Mouse (Mus musculus) C2C12 (cell line): ENCODE results near the gene Slamf9.

ENCODE experiments used
- CEBPB ChIP-seq: IDR thresholded peaks from one replicate; pipeline ENCODE4 v1.6.1; 2011; ENCODE audit warnings: low read depth, mild to moderate bottlenecking, control low read depth, moderate library complexity
- CTCF ChIP-seq: IDR thresholded peaks from one replicate; pipeline ENCODE4 v1.5.1; 2011; ENCODE audit not compliant: control insufficient read depth, insufficient read depth, insufficient read length
- MAX ChIP-seq: IDR thresholded peaks from one replicate; pipeline ENCODE4 v1.6.1; 2011; ENCODE audit warnings: mild to moderate bottlenecking, control low read depth
- MYOD1 ChIP-seq: IDR thresholded peaks from one replicate; pipeline ENCODE4 v1.6.1; 2011; ENCODE audit warnings: low read depth; ENCODE audit not compliant: control insufficient read depth, insufficient read length
- MYOG ChIP-seq: IDR thresholded peaks from one replicate; pipeline ENCODE4 v1.6.1; 2011; ENCODE audit not compliant: control insufficient read depth, insufficient read length; ENCODE audit errors: extremely low read depth
- USF1 ChIP-seq: IDR thresholded peaks from one replicate; pipeline ENCODE4 v1.6.1; 2011; ENCODE audit warnings: low read depth, mild to moderate bottlenecking, control low read depth, moderate library complexity

GRCm38 (mm10) chr1:172488831-172489230 is 13.7 kb downstream of the Slamf9 start:
- TF ChIP-seq CTCF: no peak
- TF ChIP-seq USF1: no peak
- no peak for TF ChIP-seq CEBPB
- no peak for TF ChIP-seq MYOD1
- TF ChIP-seq MYOG: no peak
- no peak for TF ChIP-seq MAX
